Mouse (Mus musculus) MEL (cell line): ENCODE data around the gene Abcg1. TPM values are rescaled to one million over a fixed set of nuclear protein-coding genes. Genes with fewer than 3 reads are reported as not detected.

Source experiments
- DNase-seq: peaks from one replicate; pipeline ENCODE4 v3.0.0; 2011; ENCODE audit warnings: low read depth, low spot score
- H3K27ac ChIP-seq: 2 replicates; pipeline ENCODE4 v1.5.1; 2012; ENCODE audit warnings: low read depth, mild to moderate bottlenecking, control low read depth, low read length, moderate library complexity; ENCODE audit not compliant: control insufficient read depth
- H3K27me3 ChIP-seq, 2 experiments: fragments of 150-350 bp in 1 of 2; sonication (generic) in 1 of 2; 2 replicates each; pipeline ENCODE4 v1.6.1; 2012; ENCODE audit warnings: low read length in 2 of 2, mild to moderate bottlenecking in 2 of 2, improper control_type of control experiment in 1 of 2, moderate library complexity in 1 of 2; ENCODE audit not compliant: insufficient read depth in 2 of 2, control insufficient read depth in 1 of 2
- H3K36me3 ChIP-seq, 2 experiments: 2 replicates each; pipeline ENCODE4 v1.6.1; 2012 to 2014; ENCODE audit warnings: low read length in 2 of 2, improper control_type of control experiment in 1 of 2, inconsistent platforms in 1 of 2, mild to moderate bottlenecking in 1 of 2; ENCODE audit not compliant: insufficient read depth in 2 of 2, control insufficient read depth in 1 of 2
- H3K4me1 ChIP-seq, 2 experiments: fragments of 150-350 bp in 1 of 2; sonication (generic) in 1 of 2; 2 replicates each; pipeline ENCODE4 v1.6.1; 2012; ENCODE audit warnings: low read length in 2 of 2, improper control_type of control experiment in 1 of 2, mild to moderate bottlenecking in 1 of 2; ENCODE audit not compliant: insufficient read depth in 2 of 2, control insufficient read depth in 1 of 2
- H3K4me3 ChIP-seq, 2 experiments: fragments of 150-350 bp in 1 of 2; sonication (generic) in 1 of 2; 2 replicates each; pipeline ENCODE4 v1.5.1; 2012; ENCODE audit warnings: low read depth in 2 of 2, low read length in 2 of 2, mild to moderate bottlenecking in 2 of 2, moderate library complexity in 2 of 2, control low read depth in 1 of 2, improper control_type of control experiment in 1 of 2; ENCODE audit not compliant: control insufficient read depth in 1 of 2, insufficient read depth in 1 of 2
- H3K79me2 ChIP-seq: 2 replicates; pipeline ENCODE4 v1.6.1; 2012; ENCODE audit warnings: mild to moderate bottlenecking, low read length, moderate library complexity; ENCODE audit not compliant: control insufficient read depth, poor library complexity, insufficient read depth
- H3K9ac ChIP-seq: 2 replicates; pipeline ENCODE4 v1.6.1; 2012; ENCODE audit warnings: low read depth, mild to moderate bottlenecking, control low read depth, low read length, moderate library complexity; ENCODE audit not compliant: control insufficient read depth, poor library complexity, severe bottlenecking
- H3K9me3 ChIP-seq: fragments of 150-350 bp; sonication (generic); replicated peaks from 2 replicates; pipeline ENCODE4 v1.6.1; 2012; ENCODE audit warnings: mild to moderate bottlenecking, low read length, improper control_type of control experiment, moderate library complexity; ENCODE audit not compliant: insufficient read depth
- BHLHE40 ChIP-seq: IDR thresholded peaks from 2 replicates; pipeline ENCODE4 v1.6.1; 2012; ENCODE audit warnings: low read depth, mild to moderate bottlenecking, inconsistent platforms, low read length, improper control_type of control experiment, borderline replicate concordance
- CHD1 ChIP-seq: IDR thresholded peaks from 2 replicates; pipeline ENCODE4 v1.6.1; 2012; ENCODE audit warnings: low read depth, mild to moderate bottlenecking, inconsistent platforms, low read length, improper control_type of control experiment
- E2F4 ChIP-seq: IDR thresholded peaks from 2 replicates; pipeline ENCODE4 v1.6.1; 2011; ENCODE audit warnings: low read depth, low read length, improper control_type of control experiment, borderline replicate concordance
- EP300 ChIP-seq, 2 experiments: IDR thresholded peaks; 2 replicates each; pipeline ENCODE4 v1.6.1; 2011; ENCODE audit warnings: improper control_type of control experiment in 2 of 2, low read length in 2 of 2, low read depth in 1 of 2, mild to moderate bottlenecking in 1 of 2
- ETS1 ChIP-seq: IDR thresholded peaks from 2 replicates; pipeline ENCODE4 v1.6.1; 2012; ENCODE audit warnings: low read depth, mild to moderate bottlenecking, inconsistent platforms, low read length, improper control_type of control experiment, moderate library complexity
- GABPA ChIP-seq: IDR thresholded peaks from 2 replicates; pipeline ENCODE4 v1.6.1; 2012; ENCODE audit warnings: low read depth, mild to moderate bottlenecking, inconsistent platforms, low read length, improper control_type of control experiment, moderate library complexity
- GATA1 ChIP-seq: IDR thresholded peaks from 2 replicates; pipeline ENCODE4 v1.6.1; 2011; ENCODE audit warnings: low read depth, low read length, improper control_type of control experiment
- HCFC1 ChIP-seq: IDR thresholded peaks from 2 replicates; pipeline ENCODE4 v1.6.1; 2012; ENCODE audit warnings: low read depth, mild to moderate bottlenecking, inconsistent platforms, low read length, improper control_type of control experiment, moderate library complexity
- JUND ChIP-seq: IDR thresholded peaks from 2 replicates; pipeline ENCODE4 v1.6.1; 2011; ENCODE audit warnings: low read depth, mild to moderate bottlenecking, improper control_type of control experiment, low read length
- MAX ChIP-seq: IDR thresholded peaks from 2 replicates; pipeline ENCODE4 v1.6.1; 2011; ENCODE audit warnings: low read length, improper control_type of control experiment
- MAZ ChIP-seq: IDR thresholded peaks from 2 replicates; pipeline ENCODE4 v1.6.1; 2012; ENCODE audit warnings: low read depth, mild to moderate bottlenecking, inconsistent platforms, low read length, improper control_type of control experiment
- MEF2A ChIP-seq: IDR thresholded peaks from 2 replicates; pipeline ENCODE4 v1.6.1; 2014; ENCODE audit warnings: low read depth, mild to moderate bottlenecking, inconsistent platforms, low read length, improper control_type of control experiment; ENCODE audit not compliant: poor library complexity, insufficient replicate concordance, severe bottlenecking; ENCODE audit errors: extremely low read depth
- MXI1 ChIP-seq: IDR thresholded peaks from 2 replicates; pipeline ENCODE4 v1.6.1; 2011; ENCODE audit warnings: mild to moderate bottlenecking, low read depth, low read length, improper control_type of control experiment
- MYB ChIP-seq: IDR thresholded peaks from 2 replicates; pipeline ENCODE4 v1.6.1; 2011; ENCODE audit warnings: mild to moderate bottlenecking, low read depth, low read length, improper control_type of control experiment
- MYC ChIP-seq: IDR thresholded peaks from 2 replicates; pipeline ENCODE4 v1.6.1; 2011; ENCODE audit warnings: low read depth, mild to moderate bottlenecking, low read length, improper control_type of control experiment, moderate library complexity
- NRF1 ChIP-seq: IDR thresholded peaks from 2 replicates; pipeline ENCODE4 v1.6.1; 2014; ENCODE audit warnings: low read depth, mild to moderate bottlenecking, inconsistent platforms, low read length, improper control_type of control experiment, moderate library complexity; ENCODE audit not compliant: poor library complexity, insufficient read depth, severe bottlenecking
- POLR2A ChIP-seq, 2 experiments: IDR thresholded peaks; 2 replicates each; pipeline ENCODE4 v1.6.1; 2011 to 2012; ENCODE audit warnings: low read length in 2 of 2, mild to moderate bottlenecking in 2 of 2, control low read depth in 1 of 2, improper control_type of control experiment in 1 of 2, low read depth in 1 of 2, moderate library complexity in 1 of 2; ENCODE audit not compliant: control insufficient read depth in 1 of 2, insufficient read depth in 1 of 2, poor library complexity in 1 of 2
- RAD21 ChIP-seq: IDR thresholded peaks from 2 replicates; pipeline ENCODE4 v1.6.1; 2011; ENCODE audit warnings: mild to moderate bottlenecking, low read depth, low read length, improper control_type of control experiment
- RCOR1 ChIP-seq: IDR thresholded peaks from 2 replicates; pipeline ENCODE4 v1.6.1; 2012; ENCODE audit warnings: low read depth, mild to moderate bottlenecking, inconsistent platforms, low read length, improper control_type of control experiment
- SIN3A ChIP-seq: IDR thresholded peaks from 2 replicates; pipeline ENCODE4 v1.6.1; 2012; ENCODE audit warnings: low read length, improper control_type of control experiment, inconsistent platforms
- SMC3 ChIP-seq: IDR thresholded peaks from 2 replicates; pipeline ENCODE4 v1.6.1; 2011; ENCODE audit warnings: low read depth, low read length, improper control_type of control experiment
- TAL1 ChIP-seq: IDR thresholded peaks from 2 replicates; pipeline ENCODE4 v1.6.1; 2012; ENCODE audit warnings: mild to moderate bottlenecking, inconsistent platforms, low read length, moderate library complexity, mixed read lengths
- TBP ChIP-seq: IDR thresholded peaks from 2 replicates; pipeline ENCODE4 v1.8.0; 2011; ENCODE audit warnings: low read depth, low read length, improper control_type of control experiment
- TCF12 ChIP-seq: IDR thresholded peaks from 2 replicates; pipeline ENCODE4 v1.6.1; 2014; ENCODE audit warnings: low read depth, mild to moderate bottlenecking, inconsistent platforms, low read length, improper control_type of control experiment, moderate library complexity
- USF1 ChIP-seq: IDR thresholded peaks from 2 replicates; pipeline ENCODE4 v1.6.1; 2014; ENCODE audit warnings: low read depth, mild to moderate bottlenecking, inconsistent platforms, low read length, improper control_type of control experiment, moderate library complexity
- USF2 ChIP-seq, 2 experiments: IDR thresholded peaks; 2 replicates each; pipeline ENCODE4 v1.6.1; 2011 to 2012; ENCODE audit warnings: improper control_type of control experiment in 2 of 2, low read length in 2 of 2, borderline replicate concordance in 1 of 2, inconsistent platforms in 1 of 2, low read depth in 1 of 2, mild to moderate bottlenecking in 1 of 2; ENCODE audit not compliant: insufficient read depth in 1 of 2
- ZC3H11A ChIP-seq: IDR thresholded peaks from 2 replicates; pipeline ENCODE4 v1.6.1; 2012; ENCODE audit warnings: low read depth, mild to moderate bottlenecking, inconsistent platforms, low read length, improper control_type of control experiment
- ZMIZ1 ChIP-seq: IDR thresholded peaks from 2 replicates; pipeline ENCODE4 v1.6.1; 2012; ENCODE audit warnings: low read depth, mild to moderate bottlenecking, inconsistent platforms, low read length, improper control_type of control experiment, moderate library complexity
- ZNF384 ChIP-seq: IDR thresholded peaks from 2 replicates; pipeline ENCODE4 v1.6.1; 2012; ENCODE audit warnings: low read depth, mild to moderate bottlenecking, inconsistent platforms, low read length, improper control_type of control experiment
- polyA plus RNA-seq, 2 experiments: library from polyadenylated mRNA; stranded (reverse) in 1 of 2; unstranded in 1 of 2; fragments of >175 nt in 1 of 2; fragments of >200 nt in 1 of 2; gene quantifications; 2 replicates each; pipeline versions ENCODE4 v1.2.1 to v1.2.4; 2012; ENCODE audit warnings: low replicate concordance in 2 of 2, low read depth in 1 of 2; ENCODE audit not compliant: insufficient read length in 2 of 2, insufficient read depth in 1 of 2, missing spikeins in 1 of 2
- total RNA-seq: library from RNA; depleted of rRNA; stranded (reverse); fragments of 300-350 nt; gene quantifications from 2 replicates; pipeline ENCODE4 v1.2.3, GENCODE M21; 2012

Gene Abcg1
- total and polyA plus RNA-seq, 3 experiments, result 11.6 to 18.0 TPM; not detected in 1

GRCm38 (mm10) chr17:31033251-31033650 lies 24.2 kb upstream of the Abcg1 start:
- H3K27me3 ChIP-seq, result no peaks in the 10 kb centered on the region
- no peak overlapping the region for H3K9ac ChIP-seq
- no peaks in the 10 kb centered on the region for H3K79me2 ChIP-seq
- peak; percentile 20 for DNase-seq
- peak overlapping the region; percentile 77 for H3K27ac ChIP-seq
- peaks cover 12 to 26% of the 10 kb centered on the region in 2 experiments for H3K4me1 ChIP-seq
- no peaks in the 10 kb centered on the region for H3K9me3 ChIP-seq
- no peak overlapping the region for H3K4me3 ChIP-seq
- H3K36me3 ChIP-seq, result peaks cover 0 to 23% of the 10 kb centered on the region in 2 experiments; a peak in 2 of 4 replicates
- TF ChIP-seq RAD21 (no peak), USF1 (no peak), TBP (no peak), BHLHE40 (no peak), USF2 (IDR thresholded peaks at IDR 0.05; ENCODE audit: borderline replicate concordance in 1 of 2, insufficient read depth in 1 of 2, low read depth in 1 of 2, low read length in 2 of 2) (no peak), MEF2A (no peak), ZC3H11A (no peak), HCFC1 (no peak), ZNF384 (no peak), TAL1 (no peak), JUND (no peak), MAX (no peak), CHD1 (no peak), E2F4 (no peak)

- no peaks in the 10 kb centered on the region for H3K27me3 ChIP-seq
- H3K79me2 ChIP-seq, result no peaks in the 10 kb centered on the region
- peaks cover 21 to 35% of the 10 kb centered on the region in 2 experiments for H3K4me1 ChIP-seq
- peak overlapping the region; percentile 15; the same call in 1 of the 2 replicates for H3K9ac ChIP-seq
- H3K36me3 ChIP-seq, result peaks cover 0 to 32% of the 10 kb centered on the region in 2 experiments; a peak in 2 of 4 replicates
- H3K27ac ChIP-seq, result peak overlapping the region; percentile 78
- DNase-seq, result peak; percentile 88
- H3K4me3 ChIP-seq, result peak overlapping the region in 1 of 2 experiments; percentile 8; a peak in 1 of 4 replicates
- no peaks in the 10 kb centered on the region for H3K9me3 ChIP-seq
- TF ChIP-seq POLR2A (IDR thresholded peaks at IDR 0.05; ENCODE audit: control insufficient read depth in 1 of 2, insufficient read depth in 1 of 2, low read depth in 1 of 2, low read length in 2 of 2, poor library complexity in 1 of 2) (0 out of 4 replicates have a peak, but pooled peaks of 1 of the 2 experiments have one; percentile 23), USF1 (peak; percentile 94), GATA1 (peak; percentile 92), ETS1 (peak; percentile 100), ZNF384 (no peak), GABPA (no peak), ZMIZ1 (0 out of 2 replicates have a peak, but pooled peaks have one; percentile 19), TCF12 (peak; percentile 93), MYC (peak; percentile 59; the same call in 1 of the 2 replicates), USF2 (IDR thresholded peaks at IDR 0.05; ENCODE audit: borderline replicate concordance in 1 of 2, insufficient read depth in 1 of 2, low read depth in 1 of 2, low read length in 2 of 2) (peak in 1 of 2 experiments; percentile 67; a peak in 3 of 4 replicates), SMC3 (no peak), MAX (peak; percentile 76), EP300 (IDR thresholded peaks at IDR 0.05; ENCODE audit: low read depth in 1 of 2, low read length in 2 of 2) (peak; percentile 83 to 94), BHLHE40 (peak; percentile 86), TAL1 (peak; percentile 91), E2F4 (no peak), SIN3A (peak; percentile 87), MYB (peak; percentile 39; the same call in 1 of the 2 replicates), MAZ (peak; percentile 59; the same call in 1 of the 2 replicates), RCOR1 (peak; percentile 91), MXI1 (peak; percentile 95), NRF1 (no peak)
These were observed 23.3 kb upstream of the Abcg1 start for GRCm38 (mm10) chr17:31034165-31034564.
